Mouse (Mus musculus) colon, adult 2 months (tissue): ENCODE measurements around the gene Lmbrd2. TPM values are rescaled to one million over a fixed set of nuclear protein-coding genes. Genes with fewer than 3 reads are reported as not detected.

ENCODE experiments used
- polyA plus RNA-seq: library from polyadenylated mRNA; depleted of rRNA; stranded (reverse); fragments of >200 nt; gene quantifications from 2 replicates; pipeline ENCODE4 v1.2.3, GENCODE M21; 2012; rRNA removed

Gene Lmbrd2
- 3.9 and 8.3 TPM in 2 replicates for polyA plus RNA-seq

DNA sequence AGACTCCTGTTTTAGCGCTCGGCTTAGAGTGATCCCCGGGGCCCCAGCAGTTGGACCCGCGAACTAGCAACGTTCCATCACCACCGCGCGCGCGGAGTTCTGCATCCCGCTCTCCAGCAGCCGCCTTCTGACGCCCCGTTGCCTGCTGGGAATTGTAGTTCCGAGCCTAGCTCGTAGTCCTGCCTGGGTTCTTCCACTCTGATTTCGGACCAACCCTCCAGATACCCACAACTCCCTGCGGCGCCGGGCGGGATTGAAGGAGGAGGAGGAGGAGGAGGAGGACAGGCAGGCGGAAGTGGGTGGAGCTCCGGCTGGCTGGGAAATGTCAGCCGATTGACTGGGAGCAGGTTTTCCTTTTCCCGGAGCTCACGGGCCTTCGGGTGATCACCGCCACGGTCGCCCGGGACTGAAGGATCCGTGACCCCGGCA, at the start of gene Lmbrd2:
Lmbrd2 (plus strand) TSS at position 299 of the 429 bp plus-strand sequence.

GRCm38 (mm10) chr15:9155325-9155724, 15.0 kb downstream of the Lmbrd2 start, which contains the start of gene Skp2:
Gene Skp2, minus strand, starts transcription at chr15:9155425.

Other genes starting within 250 kb of the Lmbrd2 start
- gene Ranbp3l, start 172.6 kb upstream of the Lmbrd2 start, polyA plus RNA-seq = not detected in 2 replicates
- gene Nadk2, start 69.3 kb upstream of the Lmbrd2 start, polyA plus RNA-seq = 9.2 and 9.3 TPM in 2 replicates
- 1.0 and 1.3 TPM in 2 replicates for gene Skp2, start 14.9 kb downstream of the Lmbrd2 start, polyA plus RNA-seq
- not detected in 2 replicates for gene Ugt3a1, start 136.3 kb downstream of the Lmbrd2 start, polyA plus RNA-seq
- gene Ugt3a2, start 195.0 kb downstream of the Lmbrd2 start, polyA plus RNA-seq = not detected in 2 replicates